In genomic region chr5:136862806-136863205, GRCm38 (mm10) we compare ENCODE assay signal across 12 mouse cellular contexts. TPM values are rescaled to one million over a fixed set of nuclear protein-coding genes. Genes with fewer than 3 reads are reported as not detected.
DNase-seq lines count a peak whose midpoint lies in the region; ATAC-seq and TF ChIP-seq lines count a peak whose summit lies in the region.
"Had no signal": no experiment of that assay in that cellular context is flagged by ENCODE, and none has a peak within 500 bp of the region (broad histone marks: within the 10 kb centered on the region; RNA-seq: fewer than 3 reads in every experiment).

No protein-coding gene starts in this region.

- TF ChIP-seq CTCF in liver, postnatal 0 days (IDR thresholded peaks at IDR 0.05; ENCODE audit: low read depth), result no peak
- TF ChIP-seq CTCF in kidney, adult 2 months (conservative IDR thresholded peaks at IDR 0.05; ENCODE audit: insufficient read depth, insufficient read length, low read depth, low read length), result no peak

- H3K27me3 ChIP-seq in heart, embryonic 11.5 days (ENCODE audit: control insufficient read depth, insufficient read depth, low read length), result no peaks in the 10 kb centered on the region; the same call in 1 of the 2 replicates
- H3K27me3 ChIP-seq in liver, postnatal 0 days (ENCODE audit: insufficient read depth, low read length), result no peaks in the 10 kb centered on the region
- H3K27me3 ChIP-seq in intestine, embryonic 15.5 days (replicated peaks), result no peaks in the 10 kb centered on the region
- no peaks in the 10 kb centered on the region for H3K27me3 ChIP-seq in kidney, adult 2 months (replicated peaks; ENCODE audit: control insufficient read depth, insufficient read depth, low read length)

- DNase-seq in heart, postnatal 10 days, result no peak
- DNase-seq in liver, postnatal 0 days, result no peak
- no peak for DNase-seq in liver
- DNase-seq in thymus, postnatal 10 days (ENCODE audit: low spot score in 2 of 2), result peak; percentile 29 to 40
- no peak for DNase-seq in cerebellum, adult 8-10 months
- no peak for DNase-seq in kidney, adult 2 months
- DNase-seq: heart, postnatal 14 days; right cerebral cortex, postnatal 14 days had no signal

- peaks cover 33% of the 10 kb centered on the region for H3K4me1 ChIP-seq in heart, embryonic 11.5 days (ENCODE audit: control insufficient read depth, insufficient read depth, low read length)
- H3K4me1 ChIP-seq in liver, postnatal 0 days (ENCODE audit: insufficient read depth), result peaks cover 14% of the 10 kb centered on the region
- peaks cover 7% of the 10 kb centered on the region for H3K4me1 ChIP-seq in intestine, embryonic 15.5 days (replicated peaks)
- no peaks in the 10 kb centered on the region for H3K4me1 ChIP-seq in kidney, adult 2 months (ENCODE audit: control insufficient read depth, insufficient read depth, low read length)

- no peak overlapping the region for H3K9ac ChIP-seq in heart, embryonic 11.5 days (ENCODE audit: low read depth, low read length)
- no peak overlapping the region for H3K9ac ChIP-seq in liver, postnatal 0 days (replicated peaks)
- H3K9ac ChIP-seq in intestine, embryonic 15.5 days, result no peak overlapping the region

- intact Hi-C loops in heart, postnatal 10 days (cut with DNase I), result no loop called here

- H3K4me2 ChIP-seq in heart, embryonic 11.5 days, result no peak overlapping the region
- no peak overlapping the region for H3K4me2 ChIP-seq in liver, postnatal 0 days (ENCODE audit: low read depth, low read length)
- no peak overlapping the region for H3K4me2 ChIP-seq in intestine, embryonic 15.5 days (replicated peaks)

- WGBS in heart, embryonic 11.5 days (ENCODE audit: insufficient replicate concordance), result 47% methylated on average over 4 of the region's 4 CpGs
- WGBS in liver, postnatal 0 days (ENCODE audit: insufficient replicate concordance), result 46% methylated on average over 4 of the region's 4 CpGs
- WGBS in intestine, embryonic 15.5 days, result 57% methylated on average over 4 of the region's 4 CpGs
- 62% methylated on average over 4 of the region's 4 CpGs for WGBS in kidney, adult 2 months

- TF ChIP-seq EP300 in liver, postnatal 0 days (IDR thresholded peaks at IDR 0.05; ENCODE audit: low read depth), result no peak

- no peaks in the 10 kb centered on the region for H3K9me3 ChIP-seq in heart, embryonic 11.5 days (replicated peaks; ENCODE audit: control insufficient read depth, low read length)
- no peaks in the 10 kb centered on the region for H3K9me3 ChIP-seq in liver, postnatal 0 days (ENCODE audit: low read length)
- H3K9me3 ChIP-seq in intestine, embryonic 15.5 days, result no peaks in the 10 kb centered on the region

- peak overlapping the region; percentile 88 for H3K27ac ChIP-seq in heart, embryonic 11.5 days (ENCODE audit: low read depth, low read length)
- H3K27ac ChIP-seq in liver, postnatal 0 days (ENCODE audit: low read depth), result peak overlapping the region; percentile 67
- H3K27ac ChIP-seq in intestine, embryonic 15.5 days, result peak overlapping the region; percentile 85; the same call in 1 of the 2 replicates
- H3K27ac ChIP-seq in kidney, adult 2 months (ENCODE audit: insufficient read depth, low read depth, low read length), result no peak overlapping the region
- H3K27ac ChIP-seq: layer of hippocampus, adult 2 months had no signal

- ATAC-seq in heart, embryonic 11.5 days (replicated peaks; ENCODE audit: insufficient number of reproducible peaks, low FRiP score, low TSS enrichment), result no peak
- ATAC-seq in liver, postnatal 0 days, result no peak
- no peak for ATAC-seq in intestine, embryonic 15.5 days

- no peak for TF ChIP-seq POLR2A in kidney, adult 2 months (IDR thresholded peaks at IDR 0.05; ENCODE audit: low read depth, low read length)

- H3K36me3 ChIP-seq in heart, embryonic 11.5 days (ENCODE audit: control insufficient read depth, insufficient read depth, low read length), result no peaks in the 10 kb centered on the region
- H3K36me3 ChIP-seq in liver, postnatal 0 days (replicated peaks; ENCODE audit: insufficient read depth, low read length), result no peaks in the 10 kb centered on the region
- no peaks in the 10 kb centered on the region for H3K36me3 ChIP-seq in intestine, embryonic 15.5 days
- H3K36me3 ChIP-seq in kidney, adult 2 months (ENCODE audit: control insufficient read depth, insufficient read depth, low read length), result no peaks in the 10 kb centered on the region

- no peak overlapping the region for H3K4me3 ChIP-seq in heart, embryonic 11.5 days (ENCODE audit: low read depth, low read length)
- no peak overlapping the region for H3K4me3 ChIP-seq in liver, postnatal 0 days (ENCODE audit: low read depth, low read length)
- no peak overlapping the region for H3K4me3 ChIP-seq in intestine, embryonic 15.5 days (replicated peaks)
- no peak overlapping the region for H3K4me3 ChIP-seq in kidney, adult 2 months (ENCODE audit: insufficient read depth, low read depth, low read length)
- H3K4me3 ChIP-seq: layer of hippocampus, adult 2 months had no signal

RNA-seq across cellular contexts. Expression of gene Col26a1, which starts 20.2 kb away (rescaled TPM):
- 13.3 and 16.3 TPM in 2 replicates for polyA plus RNA-seq in heart, embryonic 11.5 days (2014; fragmentation: Nextera tagmentation; extraction: Ambion mirVana)
- total RNA-seq in heart, postnatal 10 days (2021), result 10 to 100 TPM in 1 of 2 experiments, 1 to 10 TPM in 1; 9.7 to 12.7 TPM
- 0.12 TPM in 1 of 2 replicates, not detected in the other for polyA plus RNA-seq in liver, postnatal 0 days (2015; fragmentation: Nextera tagmentation; extraction: Ambion mirVana)
- 9.6 and 10.8 TPM in 2 replicates for polyA plus RNA-seq in intestine, embryonic 15.5 days (2015; fragmentation: Nextera tagmentation; extraction: Ambion mirVana)
- polyA plus RNA-seq in kidney, adult 2 months (2012; rRNA removed), result 5.6 and 8.5 TPM in 2 replicates
- total RNA-seq: liver, adult 2 months had no signal
- polyA plus RNA-seq: liver, adult 2 months had no signal

RNA-seq across cellular contexts. Expression of gene Ift22, which starts 45.1 kb away (rescaled TPM):
- 41.4 and 45.5 TPM in 2 replicates for polyA plus RNA-seq in heart, embryonic 11.5 days (2014; fragmentation: Nextera tagmentation; extraction: Ambion mirVana)
- total RNA-seq in heart, postnatal 10 days (2021), result 10 to 100 TPM; 14.4 to 17.2 TPM
- 9.8 and 11.5 TPM in 2 replicates for polyA plus RNA-seq in liver, postnatal 0 days (2015; fragmentation: Nextera tagmentation; extraction: Ambion mirVana)
- 54.4 and 55.0 TPM in 2 replicates for polyA plus RNA-seq in intestine, embryonic 15.5 days (2015; fragmentation: Nextera tagmentation; extraction: Ambion mirVana)
- polyA plus RNA-seq in kidney, adult 2 months (2012; rRNA removed), result 23.3 and 26.5 TPM in 2 replicates

Comparison
In these comparisons a context has a peak if more than half of its experiments do, and no peak if none do; other contexts are left out.
1. DNase-seq: peak in thymus, postnatal 10 days (2 of 2); none in heart, postnatal 10 days (0 of 2), liver, postnatal 0 days (single experiment), liver (single experiment), cerebellum, adult 8-10 months (single experiment) and kidney, adult 2 months (single experiment).